Mouse (Mus musculus) myocyte (in vitro differentiated cells): ENCODE data around the gene Gmeb1. TPM values are rescaled to one million over a fixed set of nuclear protein-coding genes. Genes with fewer than 3 reads are reported as not detected.
A peak's percentile ranks its signal among the peaks of the same experiment; 100 is the strongest.

Experiments
- H3K27me3 ChIP-seq: one replicate; pipeline ENCODE4 v1.6.1; 2011; ENCODE audit not compliant: control insufficient read depth, insufficient read depth, insufficient read length
- H3K36me3 ChIP-seq: one replicate; pipeline ENCODE4 v1.6.1; 2011; ENCODE audit not compliant: control insufficient read depth, insufficient read depth
- H3K4me2 ChIP-seq: one replicate; pipeline ENCODE4 v1.6.1; 2011; ENCODE audit warnings: low read depth, control low read depth
- H3K4me3 ChIP-seq: one replicate; pipeline ENCODE4 v1.5.1; 2011; ENCODE audit warnings: mild to moderate bottlenecking, control low read depth, moderate library complexity
- H3K79me2 ChIP-seq: one replicate; pipeline ENCODE4 v1.6.1; 2011; ENCODE audit not compliant: control insufficient read depth, insufficient read depth
- H3ac ChIP-seq: one replicate; pipeline ENCODE4 v1.6.1; 2011; ENCODE audit not compliant: control insufficient read depth, insufficient read length
- CEBPB ChIP-seq: IDR thresholded peaks from 2 replicates; pipeline ENCODE4 v1.6.1; 2011; ENCODE audit warnings: mild to moderate bottlenecking, moderate library complexity; ENCODE audit not compliant: poor library complexity, insufficient read depth, severe bottlenecking
- E2F4 ChIP-seq: IDR thresholded peaks from one replicate; pipeline ENCODE4 v1.6.1; 2011; ENCODE audit warnings: mild to moderate bottlenecking, control low read depth, moderate library complexity; ENCODE audit not compliant: insufficient read depth
- MAX ChIP-seq: IDR thresholded peaks from one replicate; pipeline ENCODE4 v1.6.1; 2011; ENCODE audit warnings: low read depth, mild to moderate bottlenecking, control low read depth
- MYOD1 ChIP-seq, 3 experiments: IDR thresholded peaks; one replicate each; pipeline ENCODE4 v1.6.1; 2011; ENCODE audit warnings: control low read depth in 2 of 3, low read depth in 2 of 3, mild to moderate bottlenecking in 2 of 3, moderate library complexity in 1 of 3; ENCODE audit not compliant: insufficient read length in 2 of 3, control insufficient read depth in 1 of 3
- MYOG ChIP-seq, 3 experiments: IDR thresholded peaks; one replicate each; pipeline ENCODE4 v1.6.1; 2011; ENCODE audit warnings: control low read depth in 2 of 3, low read depth in 2 of 3, mild to moderate bottlenecking in 2 of 3; ENCODE audit not compliant: insufficient read length in 2 of 3, control insufficient read depth in 1 of 3, insufficient read depth in 1 of 3
- POLR2A ChIP-seq: IDR thresholded peaks from one replicate; pipeline ENCODE4 v1.6.1; 2011; ENCODE audit warnings: low read depth, mild to moderate bottlenecking, control low read depth, moderate library complexity; ENCODE audit not compliant: insufficient read length
- POLR2AphosphoS2 ChIP-seq: IDR thresholded peaks from one replicate; pipeline ENCODE4 v1.6.1; 2011; ENCODE audit warnings: low read depth, control low read depth; ENCODE audit not compliant: insufficient read length
- REST ChIP-seq: IDR thresholded peaks from one replicate; pipeline ENCODE4 v1.6.1; 2011; ENCODE audit warnings: mild to moderate bottlenecking, control low read depth, moderate library complexity; ENCODE audit not compliant: insufficient read depth, insufficient read length
- SRF ChIP-seq: IDR thresholded peaks from one replicate; pipeline ENCODE4 v1.6.1; 2011; ENCODE audit warnings: low read depth; ENCODE audit not compliant: control insufficient read depth, insufficient read length
- TCF12 ChIP-seq: IDR thresholded peaks from one replicate; pipeline ENCODE4 v1.6.1; 2011; ENCODE audit warnings: mild to moderate bottlenecking, control low read depth; ENCODE audit not compliant: poor library complexity, insufficient read depth, severe bottlenecking
- TCF3 ChIP-seq: IDR thresholded peaks from one replicate; pipeline ENCODE4 v1.6.1; 2011; ENCODE audit warnings: low read depth, control low read depth; ENCODE audit not compliant: insufficient read length
- USF1 ChIP-seq: IDR thresholded peaks from one replicate; pipeline ENCODE4 v1.6.1; 2011; ENCODE audit warnings: low read depth, mild to moderate bottlenecking, control low read depth, moderate library complexity
- polyA plus RNA-seq: library from polyadenylated mRNA; unstranded; fragments of >200 nt; fragmentation: generic; extraction: Trizol; gene quantifications from one replicate; pipeline ENCODE4 v1.2.1, GENCODE M21; 2012; ENCODE audit warnings: missing spikeins

Gmeb1 gene
- polyA plus RNA-seq, 1 experiment = 11.7 TPM

- TF ChIP-seq MAX (peak; percentile 81), POLR2AphosphoS2 (peak; percentile 97), MYOD1 (IDR thresholded peaks at IDR 0.05; ENCODE audit: control insufficient read depth in 1 of 3, insufficient read length in 2 of 3, low read depth in 2 of 3) (peak in 1 of 3 experiments; percentile 18), SRF (no peak), USF1 (peak; percentile 76), POLR2A (peak; percentile 98), E2F4 (peak; percentile 12), REST (no peak), MYOG (IDR thresholded peaks at IDR 0.05; ENCODE audit: control insufficient read depth in 1 of 3, insufficient read depth in 1 of 3, insufficient read length in 2 of 3, low read depth in 2 of 3) (peak in 1 of 3 experiments; percentile 35)
- Histone ChIP-seq H3ac (peak within 1 kb of the TSS; percentile 77), H3K4me3 (peak within 1 kb of the TSS; percentile 97), H3K27me3 (no peaks in the 10 kb centered on the region), H3K36me3 (no peaks in the 10 kb centered on the region), H3K79me2 (peaks cover 23% of the 10 kb centered on the region), H3K4me2 (peak within 1 kb of the TSS; percentile 99)
Measured at GRCm38 (mm10) chr4:132274156-132274862, 12.9 kb upstream of the Gmeb1 start, which contains the start of gene Taf12. Gene Taf12, plus strand, starts transcription at chr4:132274375.

- Histone ChIP-seq H3K4me2 (peak overlapping the region; percentile 99), H3K27me3 (no peaks in the 10 kb centered on the region), H3K4me3 (peak overlapping the region; percentile 97), H3K79me2 (peaks cover 23% of the 10 kb centered on the region), H3ac (no peak overlapping the region), H3K36me3 (no peaks in the 10 kb centered on the region)
- TF ChIP-seq TCF12 = no peak
- TF ChIP-seq REST = no peak
- TF ChIP-seq E2F4 = no peak
- no peak for TF ChIP-seq USF1
- TF ChIP-seq MYOG (IDR thresholded peaks at IDR 0.05; ENCODE audit: control insufficient read depth in 1 of 3, insufficient read depth in 1 of 3, insufficient read length in 2 of 3, low read depth in 2 of 3) = no peak
- TF ChIP-seq CEBPB = no peak
- TF ChIP-seq MAX = no peak
- TF ChIP-seq MYOD1 (IDR thresholded peaks at IDR 0.05; ENCODE audit: control insufficient read depth in 1 of 3, insufficient read length in 2 of 3, low read depth in 2 of 3) = no peak
- no peak for TF ChIP-seq TCF3
- no peak for TF ChIP-seq POLR2A
- TF ChIP-seq SRF = no peak
- no peak for TF ChIP-seq POLR2AphosphoS2
Measured at GRCm38 (mm10) chr4:132273166-132273565, 11.8 kb upstream of the Gmeb1 start.

GRCm38 (mm10) chr4:132269740-132270560 is 8.5 kb upstream of the Gmeb1 start:
- Histone ChIP-seq H3K79me2 (peaks cover 1% of the 10 kb centered on the region), H3K27me3 (no peaks in the 10 kb centered on the region), H3K36me3 (no peaks in the 10 kb centered on the region), H3K4me3 (peak overlapping the region; percentile 4), H3K4me2 (peak overlapping the region; percentile 100), H3ac (no peak overlapping the region)
- peak; percentile 95 for TF ChIP-seq POLR2AphosphoS2
- peak; percentile 12 for TF ChIP-seq TCF3
- TF ChIP-seq SRF = no peak
- peak; percentile 62 to 91 (median 86) for TF ChIP-seq MYOG (IDR thresholded peaks at IDR 0.05; ENCODE audit: control insufficient read depth in 1 of 3, insufficient read depth in 1 of 3, insufficient read length in 2 of 3, low read depth in 2 of 3)
- TF ChIP-seq REST = no peak
- no peak for TF ChIP-seq MAX
- TF ChIP-seq USF1 = no peak
- no peak for TF ChIP-seq E2F4
- TF ChIP-seq TCF12 = peak; percentile 12
- TF ChIP-seq CEBPB = peak; percentile 89
- peak in 2 of 3 experiments; percentile 87 to 89 for TF ChIP-seq MYOD1 (IDR thresholded peaks at IDR 0.05; ENCODE audit: control insufficient read depth in 1 of 3, insufficient read length in 2 of 3, low read depth in 2 of 3)
- peak; percentile 85 for TF ChIP-seq POLR2A

GRCm38 (mm10) chr4:132268871-132269739 is 7.7 kb upstream of the Gmeb1 start:
- TF ChIP-seq MYOD1 (IDR thresholded peaks at IDR 0.05; ENCODE audit: control insufficient read depth in 1 of 3, insufficient read length in 2 of 3, low read depth in 2 of 3) (no peak), POLR2AphosphoS2 (no peak), REST (no peak), MYOG (IDR thresholded peaks at IDR 0.05; ENCODE audit: control insufficient read depth in 1 of 3, insufficient read depth in 1 of 3, insufficient read length in 2 of 3, low read depth in 2 of 3) (no peak), CEBPB (no peak), USF1 (no peak), TCF12 (no peak), POLR2A (no peak), E2F4 (no peak), TCF3 (no peak), SRF (no peak), MAX (no peak)
- Histone ChIP-seq H3K4me2 (no peak overlapping the region), H3K4me3 (no peak overlapping the region)

More at GRCm38 (mm10) chr4:132268871-132269739, 7.7 kb upstream of the Gmeb1 start:
- no peaks in the 10 kb centered on the region for H3K36me3 ChIP-seq
- no peaks in the 10 kb centered on the region for H3K79me2 ChIP-seq
- H3K27me3 ChIP-seq = no peaks in the 10 kb centered on the region
- H3ac ChIP-seq = no peak overlapping the region
